Mouse (Mus musculus) kidney, adult 18-20 months (tissue): ENCODE results near the gene Siah1a.
A peak's percentile ranks its signal among the peaks of the same experiment; 100 is the strongest.

ENCODE experiments used
- DNase-seq: peaks from one replicate; pipeline ENCODE4 v3.0.0; 2021

Siah1a gene

DNA sequence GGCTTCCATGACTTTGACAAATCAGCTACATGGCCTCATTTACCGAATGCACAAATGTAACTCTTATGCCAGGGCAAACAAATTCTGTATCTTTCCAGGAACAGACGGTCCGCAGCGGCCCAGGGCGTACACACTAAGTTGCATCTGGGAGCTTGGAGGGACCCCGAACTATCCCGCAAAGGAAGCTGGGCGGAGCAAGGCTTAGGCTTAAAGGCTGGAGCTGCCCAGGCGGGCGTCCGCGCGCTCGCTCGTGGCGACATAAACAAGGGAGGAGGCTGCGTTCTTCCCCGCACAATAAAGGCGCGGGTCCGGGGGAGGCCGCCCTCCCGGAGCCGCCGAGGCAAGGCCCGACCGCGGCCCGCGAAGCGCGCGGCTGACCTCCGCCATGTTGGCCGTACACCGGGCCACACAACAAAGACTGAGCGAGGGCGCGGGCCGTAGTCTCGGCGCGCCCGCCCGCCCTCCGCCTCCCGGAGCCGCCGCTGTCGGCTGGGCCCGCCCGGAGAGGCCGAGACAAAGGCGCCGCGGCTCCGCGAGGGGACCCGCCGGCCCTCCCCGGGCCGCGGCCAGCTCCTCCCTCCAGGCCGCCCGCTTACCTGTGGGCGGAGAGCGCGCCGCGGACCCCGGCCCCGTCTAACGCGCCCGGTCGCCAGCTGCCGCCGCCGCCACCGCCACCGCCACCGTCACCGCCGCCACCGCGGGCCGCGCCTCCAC is at the start of gene Siah1a, which contains the start of gene Gm10638:
Gene Siah1a (minus strand): TSS at position 714 of the 714 bp plus-strand sequence.
Gene Gm10638 (plus strand): TSS at position 479 of the 714 bp plus-strand sequence.
- peak; percentile 83 for DNase-seq

DNA sequence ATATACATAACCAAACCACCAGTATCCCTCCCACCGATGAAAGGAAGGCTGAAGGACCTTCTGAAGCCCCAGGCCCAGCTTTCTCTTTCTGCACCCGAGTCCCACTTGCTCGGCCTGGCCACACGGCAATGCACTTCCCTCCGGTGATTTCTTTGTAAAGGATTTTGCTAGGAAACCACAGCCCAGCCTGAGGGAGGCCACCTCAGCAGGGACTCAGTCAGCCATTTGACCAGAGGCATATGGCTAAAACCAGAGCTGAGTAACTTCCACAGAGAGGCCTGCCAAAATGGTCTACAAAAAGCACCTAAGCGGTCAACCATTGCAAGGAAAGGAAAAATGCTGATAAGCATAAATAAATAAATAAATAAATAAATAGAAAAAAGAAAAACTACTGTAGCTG is 49.0 kb upstream of the Siah1a start:
- DNase-seq, result no peak

DNA sequence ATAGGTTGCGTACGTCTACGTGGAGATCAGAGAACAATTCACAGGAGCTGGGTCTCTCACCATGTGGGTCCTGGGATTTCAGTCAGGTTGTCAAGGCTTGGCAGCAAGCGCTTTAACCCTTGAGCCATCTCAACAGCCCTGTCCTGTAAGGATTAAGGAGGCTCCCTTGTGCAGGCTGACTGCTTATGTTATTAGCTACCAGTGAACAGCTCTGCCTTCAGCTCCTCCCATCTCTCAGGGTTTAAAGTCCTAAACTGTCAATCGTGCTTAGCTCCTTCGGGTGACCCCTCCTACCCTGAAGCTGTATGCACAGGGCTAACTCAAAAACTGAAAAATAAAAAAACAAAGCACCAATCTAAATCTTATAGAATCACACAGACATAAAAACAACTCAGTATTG is 45.8 kb upstream of the Siah1a start:
- no peak for DNase-seq

DNA sequence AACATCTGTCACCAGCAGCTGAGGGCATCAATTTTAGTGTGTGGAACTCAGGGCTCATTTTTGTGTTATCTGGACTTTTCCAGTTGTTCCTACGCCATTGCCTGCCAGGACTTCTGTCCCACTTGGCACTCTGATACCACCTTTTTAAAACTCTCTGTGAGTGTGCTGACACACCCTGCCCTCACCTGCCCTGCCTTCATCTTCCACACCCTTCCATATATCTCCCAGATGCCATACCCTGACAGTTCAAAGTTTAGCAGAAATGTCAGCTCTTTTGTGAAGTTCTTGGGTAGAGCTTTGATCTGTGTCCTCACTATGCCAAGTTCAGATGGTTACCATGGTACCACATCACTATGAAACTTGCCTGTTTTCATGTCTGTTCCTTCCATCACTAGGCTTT is 43.8 kb upstream of the Siah1a start:
- DNase-seq, result no peak

DNA sequence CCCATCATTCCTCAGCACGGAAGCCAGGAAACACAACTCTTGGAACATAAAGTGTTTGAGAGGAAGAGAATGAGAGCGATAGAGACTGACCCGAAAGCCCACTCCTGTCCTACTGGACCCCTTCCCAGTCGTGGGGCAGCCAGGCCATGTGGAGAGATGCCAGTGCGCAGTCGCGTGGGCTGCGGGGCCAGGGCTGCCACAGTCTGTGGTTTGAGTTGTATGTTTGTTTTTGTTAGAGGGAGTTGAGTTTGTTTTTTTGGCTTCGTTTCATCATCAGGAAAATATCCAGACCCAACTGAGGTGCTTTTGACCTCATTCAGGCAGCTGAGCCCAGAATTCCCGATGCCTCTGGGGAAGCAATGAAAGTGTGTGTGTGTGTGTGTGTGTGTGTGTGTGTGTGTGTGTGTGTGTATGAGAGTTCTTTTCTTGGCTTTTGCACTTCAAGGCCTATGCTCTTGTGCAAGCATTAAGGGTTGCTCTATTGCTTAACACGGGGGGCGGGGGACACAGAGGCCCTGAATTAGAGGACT is 42.2 kb upstream of the Siah1a start:
- DNase-seq, result no peak

DNA sequence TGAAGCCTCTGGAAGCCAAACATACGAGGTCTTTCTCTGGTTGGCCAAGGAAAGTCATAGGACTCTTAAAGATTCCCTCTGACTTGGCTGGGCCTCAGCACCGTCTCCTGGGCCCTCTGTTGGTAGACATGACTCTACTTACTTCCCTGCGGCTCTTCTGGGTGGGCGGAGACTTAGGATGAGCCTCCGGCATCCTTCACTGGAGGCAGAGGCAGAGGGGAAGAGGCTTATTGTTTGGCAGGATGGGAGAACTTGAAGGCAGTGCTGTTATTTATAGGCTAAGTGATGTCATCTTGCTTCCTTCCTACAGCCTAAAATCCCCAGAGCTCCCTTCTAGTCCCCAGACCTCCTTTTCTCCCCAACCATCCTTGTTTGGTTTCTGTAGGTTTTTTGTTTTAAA is 40.8 kb upstream of the Siah1a start:
- no peak for DNase-seq

DNA sequence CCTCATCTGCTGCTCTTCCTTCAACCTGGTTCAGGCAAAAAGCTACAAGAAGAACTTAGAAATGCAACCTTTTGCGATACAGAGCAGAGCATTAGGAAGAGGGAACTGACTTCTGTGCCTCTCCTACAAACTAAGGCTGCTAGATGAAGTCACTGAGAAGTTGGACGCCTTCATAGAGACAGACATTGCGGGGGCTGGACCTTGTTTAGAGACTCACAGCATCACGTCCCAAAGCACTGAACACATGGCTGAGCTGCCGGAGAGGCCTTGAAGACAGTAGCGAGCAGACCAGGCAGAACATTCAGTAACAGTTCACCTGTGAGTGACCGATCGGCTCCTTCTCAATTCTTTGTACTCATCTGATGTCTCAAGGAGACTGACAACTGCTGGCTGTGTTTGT is 35.4 kb upstream of the Siah1a start:
- DNase-seq, result no peak

DNA sequence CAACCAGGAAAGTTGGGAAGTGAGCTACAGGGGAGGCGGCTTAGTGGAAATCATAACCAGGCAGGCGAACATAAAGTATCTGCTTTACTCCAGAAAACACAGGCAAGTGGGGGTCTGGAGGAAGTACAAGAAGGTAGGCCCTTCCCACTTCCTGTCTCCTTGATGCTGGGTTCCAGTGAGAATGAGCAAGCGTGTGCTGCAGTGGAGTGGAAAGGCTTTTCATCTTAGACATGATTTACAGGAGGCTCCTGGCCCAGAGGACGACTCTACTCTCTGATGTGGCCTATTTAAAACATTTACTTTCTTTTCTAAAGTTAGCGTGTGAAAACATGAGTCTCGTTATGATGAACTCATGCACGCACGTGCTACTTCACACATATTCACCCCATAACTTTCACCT is 33.5 kb upstream of the Siah1a start:
- no peak for DNase-seq

DNA sequence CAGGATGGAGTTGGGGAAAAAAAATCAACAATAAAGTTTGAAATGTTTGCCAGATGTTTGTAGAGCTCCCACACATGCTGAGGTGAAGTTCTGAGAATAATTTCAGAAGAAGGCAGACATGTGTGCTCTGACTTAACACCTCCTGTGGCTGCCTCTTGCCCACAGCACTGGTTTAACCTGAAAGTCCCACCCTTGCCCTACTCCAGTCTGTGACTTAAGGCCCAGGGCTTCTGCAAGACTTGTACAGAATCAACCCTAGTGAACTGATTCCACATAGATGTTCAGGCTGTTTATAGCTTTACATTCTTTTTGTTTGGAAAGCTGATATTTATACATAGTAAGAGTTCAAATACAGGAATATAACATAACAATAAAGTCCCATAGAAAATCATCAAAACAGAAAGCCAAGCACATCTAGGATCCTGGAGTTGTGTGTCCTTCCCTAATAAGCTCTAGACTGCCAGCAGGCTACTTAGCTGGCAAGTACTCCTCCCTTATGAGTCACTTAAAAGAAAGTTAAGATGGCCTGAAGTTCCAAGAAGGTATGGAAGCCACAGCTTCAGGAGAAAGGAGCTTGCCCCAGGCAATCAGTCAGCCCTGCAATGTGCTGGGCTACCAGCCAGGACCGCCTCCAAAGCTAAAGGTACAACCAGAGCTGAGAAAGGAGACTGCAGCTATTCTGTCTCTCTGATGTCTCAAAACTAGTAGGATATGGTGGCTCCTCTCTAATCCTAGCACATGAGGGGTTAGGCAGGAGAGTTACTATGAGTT is 24.4 kb upstream of the Siah1a start:
- peak; percentile 60 for DNase-seq

DNA sequence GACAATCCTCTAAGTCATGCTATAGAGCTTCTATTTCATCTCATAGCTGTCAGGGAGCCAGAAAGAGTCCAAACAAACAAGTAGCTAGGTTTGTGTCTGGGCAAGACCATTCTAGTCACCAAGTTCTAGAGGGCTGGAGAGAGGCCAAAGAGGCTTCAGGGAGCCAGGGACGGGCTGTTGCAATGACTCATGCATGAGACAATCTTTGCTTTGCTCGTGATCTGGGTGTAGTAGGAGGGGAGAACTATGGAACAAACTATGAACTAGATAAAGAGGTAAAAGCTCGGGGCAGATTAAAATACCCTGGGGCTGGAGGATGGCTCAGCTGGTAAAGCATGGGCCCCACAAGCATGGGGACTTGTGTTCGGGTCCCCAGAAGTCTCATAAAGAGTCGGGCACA is 22.8 kb upstream of the Siah1a start:
- no peak for DNase-seq

DNA sequence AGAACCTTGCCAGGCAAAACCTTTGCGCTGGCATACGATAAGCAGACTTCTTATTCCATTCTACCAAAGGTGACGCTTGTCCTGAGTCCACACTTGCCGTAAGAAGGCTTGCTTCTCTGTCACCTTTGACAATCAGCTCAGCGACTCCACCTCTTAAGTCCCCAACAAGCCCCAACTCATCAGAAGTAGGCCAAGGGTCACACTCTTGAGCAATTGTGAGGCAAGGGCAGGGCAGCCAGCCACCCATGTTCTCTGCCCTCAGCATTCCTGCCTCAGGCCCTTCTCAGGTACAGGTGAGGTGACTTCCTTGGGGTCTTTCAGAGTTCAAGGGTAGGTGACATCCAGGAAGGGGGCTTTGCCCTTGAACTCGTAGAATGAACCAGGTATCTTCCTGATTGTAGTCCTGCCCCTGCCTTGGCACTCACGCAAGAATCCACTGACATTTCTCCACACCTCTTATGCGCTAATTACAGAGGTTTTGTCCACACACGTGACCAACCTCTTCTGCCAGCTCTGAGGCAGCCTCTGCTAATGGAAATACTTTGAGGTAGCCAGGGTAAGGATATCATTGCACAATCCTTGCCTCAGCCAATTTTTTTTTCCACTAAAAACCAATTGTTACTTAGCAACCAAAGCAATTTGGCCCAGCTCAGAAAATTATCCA is 20.9 kb upstream of the Siah1a start:
- DNase-seq, result peak; percentile 55

DNA sequence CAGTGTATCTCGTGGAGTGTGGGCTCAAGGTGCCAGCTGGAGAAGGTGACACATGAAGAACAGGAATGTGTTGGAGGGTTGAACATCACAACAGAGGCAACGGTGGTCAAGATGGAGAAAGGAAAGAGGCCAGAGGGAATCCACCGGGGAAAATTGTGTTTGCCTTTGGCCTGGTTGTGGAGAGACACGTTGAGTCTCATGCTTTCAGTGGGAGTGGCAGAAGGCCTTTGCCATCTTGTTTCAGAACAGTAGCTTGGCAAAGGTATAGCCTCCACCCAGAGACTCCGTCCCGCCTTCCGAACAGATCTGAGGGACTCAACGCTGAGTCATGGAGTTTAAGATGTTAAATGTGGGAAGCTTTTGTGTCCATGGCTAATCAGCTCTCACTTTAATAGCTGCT is 19.9 kb upstream of the Siah1a start:
- DNase-seq, result no peak

DNA sequence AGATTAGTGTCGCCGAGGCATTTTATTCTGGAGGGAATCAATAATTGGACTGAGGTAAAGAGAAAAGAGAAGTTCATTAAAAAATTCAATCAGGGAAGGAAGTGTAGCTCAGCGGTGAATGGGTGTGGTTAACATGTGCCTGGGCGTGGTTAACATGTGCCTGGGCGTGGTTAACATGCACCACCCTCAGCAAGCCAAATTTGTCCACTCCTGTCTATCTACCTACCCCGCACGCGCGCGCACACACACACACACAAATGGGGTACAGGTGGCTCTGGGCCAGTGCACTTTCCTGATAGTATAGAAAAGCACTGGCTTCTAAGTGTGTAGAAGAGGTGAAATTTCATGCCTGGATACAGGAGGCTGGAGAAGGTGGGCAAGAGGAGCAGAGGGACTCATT is 19.4 kb upstream of the Siah1a start:
- DNase-seq, result no peak

DNA sequence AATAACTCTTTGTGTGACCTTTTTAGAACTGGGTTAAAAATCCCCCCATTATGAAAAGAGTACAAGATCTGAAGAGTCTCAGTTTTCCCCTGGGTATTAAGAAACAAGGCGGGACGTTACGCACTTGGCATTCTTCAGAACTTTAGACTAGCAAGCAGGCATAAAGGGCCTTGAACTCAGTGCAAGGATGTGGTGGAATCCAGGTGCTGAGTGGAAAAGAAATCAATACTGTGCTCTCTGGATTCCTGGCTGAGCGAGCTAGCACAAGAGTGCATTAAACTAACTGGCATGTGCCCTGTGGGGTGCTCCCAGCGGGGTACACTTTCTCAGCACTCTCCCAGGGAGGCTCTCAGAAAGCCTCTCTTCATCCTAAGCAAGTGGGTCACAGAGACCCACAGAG is 17.1 kb upstream of the Siah1a start:
- DNase-seq, result no peak

DNA sequence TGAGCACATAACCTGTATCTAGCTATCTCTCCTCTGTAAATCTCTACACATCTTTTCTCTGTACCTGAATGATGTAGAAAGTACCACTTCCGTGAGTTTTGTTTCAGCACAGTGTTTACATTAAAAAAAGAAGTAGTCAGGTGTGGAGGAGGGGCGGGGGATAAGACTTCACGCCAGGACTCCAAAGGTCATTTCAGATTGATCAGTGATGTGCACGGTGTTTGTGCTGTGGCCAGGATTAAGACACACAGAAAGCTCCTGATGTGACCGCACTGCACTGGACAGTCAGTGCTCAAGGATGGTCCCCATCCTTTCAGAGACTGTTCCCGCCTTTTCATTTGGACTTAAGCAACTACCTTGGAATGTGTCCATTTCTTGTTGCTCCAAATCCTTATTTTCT is 15.0 kb upstream of the Siah1a start:
- no peak for DNase-seq

DNA sequence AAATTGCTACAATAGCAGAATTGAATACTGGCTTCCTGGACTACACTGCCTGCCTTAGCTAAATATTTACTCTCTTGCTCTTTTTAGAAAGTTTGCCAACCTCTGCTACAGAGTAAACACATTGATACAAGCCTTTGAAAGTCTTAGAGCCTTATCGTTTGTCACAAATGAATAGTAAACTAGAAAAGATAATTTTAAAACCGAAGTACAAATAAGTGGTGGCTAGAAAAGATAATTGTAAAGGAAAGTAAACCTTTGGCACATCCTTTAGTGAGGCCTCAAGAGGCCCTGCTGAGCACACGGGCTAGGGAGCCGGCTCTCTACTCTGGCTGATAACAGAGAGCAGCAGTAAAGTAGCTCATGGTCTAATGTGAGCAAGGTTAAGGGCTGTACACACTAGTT is 13.4 kb upstream of the Siah1a start:
- no peak for DNase-seq

DNA sequence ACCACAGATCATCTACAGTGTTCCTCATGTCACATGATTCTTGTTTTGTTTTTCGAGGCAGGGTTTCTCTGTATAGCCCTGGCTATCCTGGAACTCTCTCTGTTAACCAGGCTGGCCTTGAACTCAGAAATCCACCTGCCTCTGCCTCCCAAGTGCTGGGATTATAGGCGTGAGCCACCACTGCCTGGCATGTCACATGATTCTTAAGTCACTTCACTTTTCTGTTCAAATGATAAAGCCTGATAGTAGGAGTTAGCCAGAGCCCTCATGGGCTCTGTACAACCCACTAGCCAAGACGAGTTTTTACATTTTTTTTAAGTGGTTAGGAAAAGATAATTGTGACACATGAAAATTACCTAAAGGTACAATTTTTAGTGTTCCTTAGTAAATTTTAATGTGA is 12.9 kb upstream of the Siah1a start:
- DNase-seq, result no peak

DNA sequence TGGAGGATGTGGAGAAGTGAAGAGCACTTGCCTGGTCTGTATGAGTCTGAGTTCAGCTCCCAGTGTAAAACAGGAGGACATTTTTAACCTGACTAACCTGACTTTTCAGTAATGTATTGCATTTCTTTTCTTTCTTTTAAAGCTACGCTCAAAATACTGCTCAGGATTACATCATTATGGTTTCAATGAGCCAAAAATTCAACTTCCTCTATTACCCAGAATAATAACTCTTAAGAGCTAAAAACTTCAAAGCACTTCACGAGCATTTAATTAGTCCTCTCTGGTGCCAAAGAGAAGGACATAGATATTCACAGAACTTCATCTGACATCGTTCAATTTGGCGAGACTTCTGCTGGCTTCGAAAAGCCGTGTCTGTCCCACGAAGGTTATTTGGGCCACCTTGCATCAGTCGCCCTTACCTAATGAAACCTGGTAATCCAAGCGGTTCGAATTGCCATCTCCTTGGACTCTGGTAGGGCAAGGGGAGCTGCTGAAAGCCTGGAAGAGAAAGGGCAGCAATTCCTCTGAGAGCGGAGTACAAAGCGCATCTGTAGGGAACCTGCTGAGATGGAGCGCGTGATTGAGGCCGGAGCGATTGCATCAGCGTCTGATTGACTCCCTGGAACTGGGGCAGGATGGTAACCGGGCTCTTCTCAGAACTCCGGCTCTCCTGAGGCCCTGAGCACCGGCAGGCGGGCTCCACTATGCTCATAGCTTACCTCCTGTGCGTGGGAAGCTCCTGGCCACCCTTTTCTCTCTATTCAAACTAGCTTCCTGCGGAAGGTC is 11.4 kb upstream of the Siah1a start:
- DNase-seq, result peak; percentile 56

DNA sequence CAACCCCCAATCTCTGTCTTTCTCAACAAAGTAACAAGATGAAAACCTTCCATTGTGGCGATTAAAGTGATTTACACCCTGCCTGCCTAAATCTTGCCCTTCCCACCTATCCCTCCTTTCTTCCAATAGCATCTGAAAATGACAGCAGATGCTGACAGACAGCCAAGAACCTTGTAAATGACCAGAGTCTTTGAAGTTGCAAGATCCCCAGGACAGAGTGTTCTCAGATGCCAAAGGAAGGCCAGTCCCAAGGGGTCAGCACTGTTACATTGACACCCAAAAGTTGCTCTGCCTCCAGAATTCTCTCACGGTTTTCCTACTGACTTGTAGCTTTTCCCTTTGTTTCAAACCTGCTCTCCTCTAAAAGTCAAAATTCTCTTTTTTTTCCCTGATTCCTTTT is 4.1 kb upstream of the Siah1a start:
- no peak for DNase-seq

DNA sequence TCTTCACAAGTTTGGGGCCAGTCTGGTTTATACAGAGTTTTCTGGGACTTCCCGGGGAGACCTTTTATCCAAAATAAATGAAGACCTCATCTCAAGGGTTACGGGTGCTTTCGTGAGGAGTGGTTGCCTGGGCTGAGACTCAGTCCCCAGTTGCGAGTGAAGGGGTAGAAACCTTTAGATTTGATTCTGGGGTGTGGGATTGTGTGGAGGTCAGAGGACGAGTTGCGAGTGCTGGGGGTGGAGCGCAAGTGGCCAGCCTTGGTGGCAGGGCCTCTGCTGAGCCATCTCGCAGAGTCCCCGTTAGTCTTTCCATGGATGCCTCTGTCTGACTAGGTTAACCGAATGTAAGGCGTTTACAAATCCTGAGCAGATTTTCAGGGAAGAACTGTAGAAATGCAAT is 777 bp upstream of the Siah1a start:
- no peak for DNase-seq

DNA sequence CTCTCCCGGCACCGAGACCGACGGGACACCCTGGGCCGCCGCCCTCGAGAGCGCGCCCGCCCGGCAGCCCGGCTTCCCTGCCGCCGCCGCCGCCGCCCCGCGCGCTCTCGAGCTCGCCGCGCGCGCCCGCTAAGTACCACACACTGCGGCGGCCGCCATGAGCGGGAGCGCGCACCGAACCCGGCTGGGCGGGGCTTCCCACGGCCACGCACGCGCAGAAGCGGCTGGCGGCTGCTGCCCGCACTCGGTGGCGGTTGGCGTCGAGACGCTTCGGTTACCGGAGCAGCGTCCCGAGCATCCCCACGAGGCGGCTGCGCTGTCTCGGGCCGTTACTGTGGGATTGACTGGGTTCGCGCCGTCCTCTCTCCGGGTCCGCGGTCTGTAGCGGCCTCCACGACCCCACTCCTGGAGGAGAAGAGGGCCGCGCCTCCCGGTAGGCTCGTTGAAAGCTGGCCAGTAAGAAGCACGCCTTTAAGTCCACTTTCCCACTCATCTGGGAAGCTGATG is 254 bp upstream of the Siah1a start:
- peak; percentile 96 for DNase-seq

DNA sequence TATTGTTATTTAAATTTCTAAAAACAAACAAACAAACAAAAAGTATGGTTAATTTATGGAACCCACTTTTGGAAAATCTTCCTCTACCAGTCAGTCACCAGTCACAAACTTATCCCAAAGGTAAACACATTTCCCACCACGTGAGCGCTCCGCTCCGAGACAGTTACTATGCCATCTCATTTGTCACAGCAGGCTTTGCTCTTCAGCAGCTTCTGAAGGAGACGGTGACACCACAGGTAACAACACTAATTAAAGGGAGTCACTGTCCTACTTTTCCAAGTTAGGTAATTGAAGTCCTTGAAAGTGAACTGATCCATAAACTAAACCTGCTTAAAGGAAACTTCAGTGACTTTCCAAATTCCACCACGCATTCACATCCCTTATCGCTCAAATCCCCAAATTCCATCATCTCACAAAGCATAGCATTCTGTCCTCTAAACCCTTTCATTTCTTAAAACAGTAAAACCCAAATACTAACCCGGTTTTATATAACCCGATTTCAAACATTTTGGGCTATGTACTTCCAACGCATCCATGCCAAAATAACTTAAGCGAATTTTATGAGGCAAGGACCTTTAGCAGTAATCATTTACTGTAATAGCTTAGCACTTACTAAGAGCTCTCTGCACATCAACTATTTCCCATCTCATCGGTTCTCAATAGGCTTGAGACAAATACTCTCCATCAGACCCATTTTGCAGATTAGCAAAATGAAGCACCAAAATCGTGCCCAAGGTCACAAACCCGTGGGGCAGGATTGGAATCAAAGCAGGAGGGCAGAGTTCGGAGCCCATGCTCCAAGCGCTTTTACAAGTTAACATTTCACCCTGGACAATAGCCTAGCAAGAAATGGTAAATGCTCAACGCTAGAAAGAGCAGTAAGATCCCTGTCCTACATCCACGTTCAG is 1.2 kb downstream of the Siah1a start:
- DNase-seq, result no peak
